Comparison of ENCODE assay signal across 9 mouse cellular contexts in the genomic region with DNA sequence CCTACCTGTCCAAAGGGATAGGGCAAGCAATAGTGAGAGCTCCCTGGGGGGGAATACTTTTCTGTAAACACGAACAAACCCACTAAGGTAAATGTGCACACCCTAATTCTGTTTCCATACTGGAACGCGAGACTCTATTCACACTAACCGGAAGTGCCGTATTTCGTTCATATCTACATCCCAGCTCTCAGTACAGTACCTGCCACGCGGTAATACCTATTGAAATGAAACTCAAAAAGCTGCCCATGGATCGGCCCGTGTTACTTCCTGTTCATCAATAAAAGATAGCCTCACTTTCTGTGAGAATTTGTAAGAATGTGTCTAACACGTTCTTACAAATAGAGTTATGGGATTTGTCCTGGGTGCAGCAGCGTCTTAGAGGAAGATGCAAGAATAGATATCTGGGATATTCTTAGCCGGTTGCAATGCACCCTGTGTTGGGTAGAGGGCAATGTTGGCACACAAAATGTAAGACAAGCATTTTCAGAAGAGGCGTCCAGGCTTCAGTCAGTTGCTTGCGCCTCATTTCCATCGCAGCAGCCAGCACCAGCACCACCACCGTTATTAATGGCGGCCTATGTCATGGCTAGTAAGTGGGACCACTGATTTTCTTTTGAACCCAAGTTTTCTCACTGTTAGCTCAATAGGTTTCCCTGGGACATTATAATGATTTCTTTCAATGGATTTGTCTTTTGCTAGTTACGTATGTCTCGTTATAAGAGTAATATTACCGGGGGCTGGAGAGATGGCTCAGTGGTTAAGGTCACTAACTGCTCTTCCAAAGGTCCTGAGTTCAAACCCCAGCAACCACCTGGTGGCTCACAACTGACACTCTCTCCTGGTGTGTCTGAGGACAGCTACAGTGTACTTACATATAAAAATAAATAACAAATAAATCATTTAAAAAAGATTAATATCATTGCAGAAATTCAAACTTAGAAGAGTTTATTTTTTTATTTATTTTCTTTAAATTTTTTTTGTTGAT. TPM values are rescaled to one million over a fixed set of nuclear protein-coding genes. Genes with fewer than 3 reads are reported as not detected.
DNase-seq lines count a peak whose midpoint lies in the region; TF ChIP-seq lines count a peak whose summit lies in the region.
"Had no signal": no experiment of that assay in that cellular context is flagged by ENCODE, and none has a peak within 500 bp of the region (broad histone marks: within the 10 kb centered on the region; RNA-seq: fewer than 3 reads in every experiment).

No protein-coding gene starts in this region.

- H3K4me1 ChIP-seq in embryonic fibroblast, embryonic 13.5 days (ENCODE audit: control insufficient read depth, insufficient read depth, low read length), result no peaks in the 10 kb centered on the region
- H3K4me1 ChIP-seq: embryonic facial prominence, embryonic 13.5 days had no signal

- TF ChIP-seq POLR2A in brain, embryonic 14.5 days (IDR thresholded peaks at IDR 0.05; ENCODE audit: borderline replicate concordance, extremely low read depth, insufficient read depth, insufficient read length, poor library complexity, severe bottlenecking), result no peak
- TF ChIP-seq POLR2A in embryonic fibroblast, embryonic 13.5 days (IDR thresholded peaks at IDR 0.05; ENCODE audit: low read depth, low read length), result no peak

- TF ChIP-seq CTCF in brain, embryonic 14.5 days (IDR thresholded peaks at IDR 0.05; ENCODE audit: borderline replicate concordance, extremely low read depth, insufficient read depth, insufficient read length), result peak; percentile 82
- TF ChIP-seq CTCF in embryonic fibroblast, embryonic 13.5 days (IDR thresholded peaks at IDR 0.05; ENCODE audit: borderline replicate concordance, insufficient read depth, low read length), result peak; percentile 31; the same call in 1 of the 2 replicates

- peak; percentile 35 for DNase-seq in ovary, postnatal 14 days (ENCODE audit: low spot score)
- DNase-seq in ovary, postnatal 10 days (ENCODE audit: low spot score), result no peak
- DNase-seq in brain, embryonic 14.5 days (ENCODE audit: low read depth), result peak; percentile 95
- DNase-seq in heart, postnatal 4 days, result peak; percentile 49
- peak; percentile 70 to 79 for DNase-seq in layer of hippocampus, postnatal 10 days (ENCODE audit: low spot score in 2 of 2)
- DNase-seq in lung, postnatal 4 days, result peak; percentile 36 to 61
- peak; percentile 80 to 81 for DNase-seq in right cerebral cortex, postnatal 10 days (ENCODE audit: low spot score in 2 of 2)

- no peak overlapping the region for H3K27ac ChIP-seq in embryonic fibroblast, embryonic 13.5 days (ENCODE audit: insufficient read depth, low read length)
- H3K27ac ChIP-seq: embryonic facial prominence, embryonic 13.5 days had no signal

- no peak overlapping the region for H3K4me3 ChIP-seq in embryonic fibroblast, embryonic 13.5 days (ENCODE audit: insufficient read depth, low read length)
- H3K4me3 ChIP-seq: embryonic facial prominence, embryonic 13.5 days had no signal

RNA-seq across cellular contexts. Expression of gene Paqr3, which starts 17.1 kb away (rescaled TPM):
- polyA plus RNA-seq in brain, embryonic 14.5 days (2012; rRNA removed), result 31.9 and 33.9 TPM in 2 replicates
- polyA plus RNA-seq in embryonic fibroblast, embryonic 13.5 days (2011; ENCODE audit: insufficient read length, low read depth, missing spikeins), result 8.7 and 13.5 TPM in 2 replicates
- 1 to 10 TPM; 3.0 to 3.6 TPM for total RNA-seq in heart, postnatal 4 days (2021)
- 10 to 100 TPM; 29.3 to 33.6 TPM for total RNA-seq in layer of hippocampus, postnatal 10 days (2021)

Comparison
In these comparisons a context has a peak if more than half of its experiments do, and no peak if none do; other contexts are left out.
1. RNA of gene Paqr3, which starts 17.1 kb away (total RNA-seq): 29.3 to 33.6 TPM in layer of hippocampus, postnatal 10 days; 3.0 to 3.6 TPM in heart, postnatal 4 days; every median in the first group is over 4 times any median in the second.